Mouse (Mus musculus): Measurements from ENCODE around the gene Utrn. TPM values are rescaled to one million over a fixed set of nuclear protein-coding genes. Genes with fewer than 3 reads are reported as not detected.
"Not testable (repeated sequence)": the region's sequence is repeated elsewhere in the genome, so short reads cannot be mapped to it uniquely, and the experiment has no call there.

Utrn gene
- total RNA-seq, 2 experiments from 2014 or later = 34.0 to 35.6 TPM

DNA sequence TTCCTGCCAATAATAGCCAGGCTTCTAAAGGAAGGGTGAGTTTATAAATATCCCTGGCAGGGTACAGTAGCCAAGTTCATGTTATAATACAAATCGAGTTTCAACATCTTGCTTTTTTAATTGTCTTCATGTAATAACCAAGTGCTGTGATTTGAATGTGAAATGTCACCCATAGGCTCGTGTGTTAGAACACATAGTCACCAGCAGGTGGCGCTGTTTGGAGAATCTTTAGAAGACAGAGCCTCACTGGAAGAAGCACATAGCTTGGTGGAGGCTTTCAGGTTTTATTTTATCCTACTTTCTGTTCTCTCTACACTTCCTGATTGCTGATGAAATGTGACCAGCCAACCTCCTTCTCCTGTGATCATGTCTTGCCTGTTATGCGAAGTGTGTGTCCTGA, 207.1 kb downstream of the Utrn start:
- DNase-seq = no peak

DNA sequence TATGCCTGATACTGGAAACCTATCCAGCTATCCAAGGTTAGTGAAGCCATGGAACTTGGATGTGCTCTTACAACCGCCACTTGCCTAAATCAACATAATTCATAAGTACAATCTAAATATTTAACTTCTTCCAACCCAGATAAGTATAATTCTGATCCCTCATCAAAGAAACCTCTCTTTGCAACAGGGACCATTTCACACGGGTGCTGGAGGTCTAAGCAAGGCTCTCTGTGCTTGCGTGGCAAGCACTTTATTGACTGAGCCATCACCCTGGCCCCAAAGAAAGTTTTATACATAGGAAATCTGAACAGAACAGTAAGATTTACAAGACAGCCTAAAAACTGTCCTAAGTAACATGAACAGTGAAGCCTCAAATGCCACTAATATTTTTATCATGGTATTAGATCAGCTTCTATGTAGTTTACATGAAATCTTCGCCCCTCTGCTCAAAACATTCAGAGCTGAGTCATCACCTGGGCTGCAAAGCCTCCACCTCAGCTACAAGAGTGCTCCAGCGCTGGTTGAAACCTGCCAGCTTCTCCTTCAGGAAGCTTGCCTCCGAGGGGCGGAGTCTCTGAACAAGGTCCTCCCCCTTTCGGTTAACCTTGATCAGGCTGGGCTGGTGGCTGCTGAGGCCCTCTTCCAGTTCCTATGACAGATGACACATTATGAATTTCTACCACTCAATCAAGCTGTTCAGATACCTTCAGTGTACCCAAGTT, 211.0 kb downstream of the Utrn start:
- no peak for DNase-seq

DNA sequence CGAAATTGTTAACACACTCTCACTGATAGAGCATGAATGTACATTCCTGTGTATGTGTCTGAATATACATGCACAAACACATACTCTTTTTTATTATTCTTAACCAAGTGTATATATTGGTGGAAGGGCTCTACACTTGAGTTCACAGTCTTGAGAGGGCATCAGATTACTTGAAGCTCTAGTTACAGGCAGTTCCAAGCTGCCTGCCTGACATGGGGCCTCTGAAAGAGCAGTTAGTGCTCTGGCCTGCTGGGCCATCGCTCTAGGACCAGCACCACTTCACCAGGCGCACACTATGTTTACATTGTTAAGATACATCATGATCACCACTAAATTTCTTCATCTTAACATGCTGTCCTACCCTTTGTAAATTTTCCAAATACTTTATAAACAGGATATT, 216.2 kb downstream of the Utrn start:
- no peak for DNase-seq

DNA sequence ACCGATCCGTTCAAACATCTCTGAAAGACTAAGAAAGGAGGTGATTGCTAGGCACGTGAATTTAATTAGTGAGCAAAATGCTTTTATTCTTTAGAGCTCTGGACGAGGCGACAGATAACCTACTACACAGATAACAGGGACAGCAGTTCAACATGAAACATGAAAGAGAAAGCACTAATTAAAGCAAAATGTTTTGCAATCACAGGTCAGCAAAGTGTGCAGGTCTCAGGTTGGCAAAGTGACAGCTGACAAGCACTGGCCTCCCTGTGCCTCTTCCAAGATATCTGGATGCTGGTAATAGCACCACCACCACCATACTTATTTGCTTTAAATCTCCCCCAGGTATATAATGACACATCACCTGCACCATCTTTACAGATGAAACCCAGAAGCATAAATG, 223.0 kb downstream of the Utrn start:
- DNase-seq = no peak

DNA sequence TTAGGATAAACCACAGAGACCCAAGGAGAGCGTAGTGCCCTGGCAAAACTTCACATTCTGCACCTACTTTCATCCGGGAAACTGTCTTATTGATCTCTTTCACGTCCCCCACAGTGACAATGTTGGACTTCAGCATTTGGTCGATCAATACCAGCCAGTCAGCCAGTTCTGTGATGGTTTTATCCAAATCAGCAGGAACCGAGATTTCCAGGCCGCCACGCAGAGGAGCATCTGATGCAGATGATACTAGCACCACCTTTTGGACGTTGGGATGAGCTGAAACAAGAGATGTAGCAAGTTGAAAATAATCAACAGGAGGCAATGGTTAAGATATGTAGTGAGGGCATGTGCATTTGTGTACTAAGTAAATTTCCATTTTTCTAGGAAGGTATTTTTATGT, 225.8 kb downstream of the Utrn start:
- DNase-seq = peak in 1 of 2 experiments; percentile 5

DNA sequence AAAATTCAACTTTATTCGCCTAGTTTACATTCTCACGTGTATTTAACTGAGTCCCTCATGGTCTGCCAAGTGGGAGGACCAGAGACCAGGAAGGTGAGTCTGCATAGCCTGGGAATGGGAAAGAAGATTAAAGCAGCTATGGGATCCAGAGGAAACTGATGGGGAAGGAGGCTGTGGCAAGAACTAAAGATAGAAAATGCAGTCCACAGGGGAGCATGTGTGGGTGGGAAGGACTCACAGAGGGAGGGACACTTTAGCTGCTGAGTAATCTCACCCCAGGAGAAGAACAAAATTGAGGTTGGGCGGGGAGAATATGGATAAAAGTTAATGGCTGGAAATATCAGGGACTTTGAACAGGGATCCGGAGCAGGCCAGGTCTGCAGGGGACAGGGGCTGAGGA, 229.5 kb downstream of the Utrn start:
- DNase-seq = no peak

DNA sequence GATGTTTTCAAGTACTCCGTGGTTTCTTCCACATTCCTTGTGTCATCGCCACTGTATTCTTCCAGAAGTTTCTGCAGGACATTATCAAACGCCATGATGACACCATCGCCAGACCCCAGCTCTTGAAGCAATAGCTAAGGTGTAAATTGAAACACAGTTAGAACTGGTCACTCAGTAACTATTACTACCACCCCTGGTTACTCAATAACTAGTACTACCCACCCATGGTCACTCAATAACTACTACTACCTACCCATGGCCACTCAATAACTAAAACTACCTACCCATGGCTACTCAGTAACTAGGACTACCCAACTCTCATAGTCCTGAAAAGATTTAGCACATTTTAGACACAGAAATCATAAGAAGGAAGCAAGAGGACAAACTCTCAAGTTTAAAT, 235.2 kb downstream of the Utrn start:
- DNase-seq = no peak

DNA sequence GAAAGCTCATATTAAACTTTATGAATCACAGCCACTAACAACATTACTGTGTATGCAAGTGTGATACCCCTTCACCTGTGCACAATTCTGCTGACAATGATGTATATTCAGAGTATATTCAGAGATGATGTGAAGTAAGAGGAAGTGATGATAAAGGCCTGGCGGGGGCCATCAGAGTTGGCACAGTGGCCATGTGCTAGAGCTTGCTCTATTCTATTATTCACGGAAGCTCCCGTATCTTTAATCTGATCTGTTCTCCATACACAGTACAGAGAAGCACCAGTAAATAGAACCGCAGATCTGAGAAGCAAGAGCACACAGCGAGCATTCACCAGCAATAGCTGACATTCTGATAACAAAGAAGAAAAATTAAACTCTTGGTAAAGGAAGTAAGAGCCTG, 238.2 kb downstream of the Utrn start:
- DNase-seq = no peak

DNA sequence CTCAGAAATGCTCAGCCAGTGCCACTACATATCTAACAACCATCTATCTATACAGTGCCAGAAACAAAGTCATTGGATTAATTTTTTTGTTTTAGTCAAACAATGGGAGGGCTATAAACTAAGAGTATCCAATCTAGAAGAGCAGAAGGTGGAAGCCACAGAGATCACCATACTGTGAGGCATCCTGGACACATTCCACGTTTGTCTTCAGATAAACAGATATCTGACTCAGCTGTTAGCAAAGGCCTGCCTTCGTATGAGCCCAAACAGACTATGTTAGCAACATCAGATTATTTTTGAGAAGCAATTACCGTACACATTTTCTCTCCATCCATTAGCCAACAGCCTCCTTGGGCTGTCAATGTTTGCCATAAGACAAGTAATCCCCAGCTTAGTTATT, 250.8 kb downstream of the Utrn start:
- no peak for DNase-seq

DNA sequence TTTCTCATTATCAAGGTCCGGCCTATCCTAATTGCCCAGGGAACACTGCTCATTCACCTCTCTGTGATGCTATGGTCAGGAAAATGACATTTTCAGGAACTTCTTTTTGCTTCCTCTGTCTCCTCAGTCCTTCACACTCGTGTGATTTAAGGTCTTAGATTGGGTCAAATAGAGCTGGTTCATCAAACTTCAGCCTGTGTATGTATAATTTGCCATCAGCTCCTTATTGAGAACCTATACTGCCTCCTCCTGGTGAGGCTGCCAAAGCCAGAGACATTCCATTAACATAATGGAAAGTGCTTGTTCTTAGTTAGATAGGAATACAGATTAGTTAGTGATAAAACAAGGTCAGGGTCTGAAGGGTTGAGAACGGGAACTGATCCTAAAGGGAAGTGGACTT, 253.4 kb downstream of the Utrn start:
- no peak for DNase-seq

DNA sequence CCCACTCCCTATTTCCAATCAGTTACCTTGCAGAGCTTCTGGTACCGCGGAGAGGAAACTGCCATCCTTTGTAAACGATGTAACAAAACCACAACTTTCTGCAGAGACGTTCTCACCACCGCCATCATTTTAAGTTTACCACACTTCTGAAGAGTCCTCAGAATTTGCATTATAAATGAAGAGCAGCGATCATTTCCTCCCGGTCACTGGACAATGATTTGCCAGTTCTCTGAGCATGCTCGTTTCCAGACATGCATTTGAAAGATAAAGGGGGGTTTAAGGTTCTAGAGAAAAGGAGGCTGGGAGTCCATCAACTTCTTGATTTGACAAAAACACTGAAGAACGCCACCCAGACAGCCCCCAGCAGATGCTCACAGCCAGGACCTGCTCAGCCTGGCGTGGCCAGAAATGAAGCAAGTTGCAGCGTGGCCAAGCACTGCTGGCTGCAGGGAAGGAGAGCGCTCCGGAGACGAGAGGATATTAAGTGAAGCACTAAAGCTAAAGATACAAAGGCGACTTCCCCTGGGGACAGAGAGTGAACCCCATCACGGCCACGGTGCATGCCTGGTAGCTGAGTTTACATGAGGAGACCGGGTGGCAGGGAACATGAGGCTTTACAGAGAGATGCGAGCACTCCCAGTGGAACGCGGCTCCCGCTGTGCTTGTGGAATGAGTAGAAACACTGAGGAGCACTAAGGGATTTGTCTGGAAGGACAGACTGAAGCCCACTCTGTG, 254.5 kb downstream of the Utrn start:
- peak; percentile 37 to 55 for DNase-seq

DNA sequence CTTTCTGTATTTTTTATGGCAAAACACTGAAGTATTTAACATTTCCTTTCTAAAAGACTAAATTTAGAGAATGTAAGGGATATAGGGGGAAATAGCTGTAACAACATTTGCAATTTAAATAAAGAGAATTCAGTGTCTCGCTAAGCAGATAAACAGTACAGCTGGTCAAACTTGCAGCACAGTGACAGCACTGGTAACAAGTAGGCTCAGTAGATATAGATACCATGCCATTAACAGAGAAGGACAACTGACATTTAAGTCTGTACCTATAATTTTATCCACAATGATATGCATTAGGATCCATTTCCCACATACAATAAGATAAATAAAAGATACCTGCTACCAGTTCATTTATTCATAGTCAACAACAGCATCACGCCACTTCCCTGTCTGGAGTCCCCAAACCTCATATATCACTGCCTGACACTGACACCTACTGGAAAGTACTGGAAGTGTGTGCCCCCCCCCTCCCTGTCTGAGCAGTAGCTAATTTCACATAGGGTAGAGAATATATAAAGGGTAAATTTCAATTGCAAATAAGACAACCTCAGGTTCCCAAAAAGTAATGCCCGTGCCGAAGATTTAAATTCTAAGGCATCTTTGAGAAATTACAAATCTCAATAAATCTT, 256.8 kb downstream of the Utrn start:
- DNase-seq = no peak

DNA sequence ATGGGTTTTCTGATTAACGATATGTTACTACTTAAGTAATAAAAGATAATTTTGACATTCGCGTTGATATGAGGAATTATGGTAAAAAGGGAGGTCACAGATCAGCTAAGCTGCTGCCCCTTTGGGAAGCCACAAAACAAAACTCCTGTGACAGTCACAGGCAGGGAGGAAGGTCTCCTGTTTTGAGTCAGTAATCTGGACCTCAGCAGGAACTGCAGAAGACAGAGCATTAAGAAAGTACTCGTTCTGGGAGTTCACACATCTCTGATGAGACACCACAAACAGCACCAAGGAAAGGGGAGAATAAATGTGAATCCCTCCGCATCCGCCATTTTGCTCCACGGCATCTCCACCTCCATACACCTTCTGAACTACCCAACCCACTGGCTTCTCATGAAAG, 259.3 kb downstream of the Utrn start:
- no peak for DNase-seq

DNA sequence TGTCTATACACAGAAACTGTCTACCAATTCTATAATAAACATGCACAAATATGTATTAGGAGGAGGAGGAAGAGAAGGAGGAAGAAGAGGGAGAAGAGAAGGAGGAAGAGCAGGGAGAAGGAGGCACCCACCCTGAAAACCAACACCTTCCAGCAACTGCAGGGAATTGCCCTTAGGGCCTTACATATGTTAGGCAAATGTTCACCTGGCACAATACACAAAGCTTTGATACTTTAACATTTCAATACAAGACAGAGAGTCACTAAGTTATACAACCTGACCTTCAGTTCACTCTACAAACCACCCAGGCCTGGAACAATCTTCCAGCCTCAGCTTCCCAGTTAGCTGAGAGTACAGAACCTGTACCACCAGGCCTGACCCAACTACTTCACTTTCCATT, 260.5 kb downstream of the Utrn start:
- no peak for DNase-seq

DNA sequence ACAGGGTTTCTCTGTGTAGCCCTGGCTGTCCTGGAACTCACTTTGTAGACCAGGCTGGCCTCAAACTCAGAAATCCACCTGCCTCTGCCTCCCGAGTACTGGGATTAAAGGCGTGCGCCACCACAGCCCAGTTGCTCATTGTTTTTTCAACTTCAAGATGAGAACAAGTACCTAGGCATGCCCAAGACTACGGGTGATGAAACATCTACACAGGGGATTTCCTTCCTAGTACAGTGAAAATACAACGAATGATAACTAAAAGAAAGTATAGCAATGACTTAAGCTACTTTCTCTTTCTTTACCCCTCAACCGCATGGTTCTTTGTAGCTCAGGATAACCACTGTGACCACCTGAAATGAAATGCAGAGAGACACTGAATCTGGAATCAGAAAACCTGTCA, 262.0 kb downstream of the Utrn start:
- DNase-seq = not testable (repeated sequence)

DNA sequence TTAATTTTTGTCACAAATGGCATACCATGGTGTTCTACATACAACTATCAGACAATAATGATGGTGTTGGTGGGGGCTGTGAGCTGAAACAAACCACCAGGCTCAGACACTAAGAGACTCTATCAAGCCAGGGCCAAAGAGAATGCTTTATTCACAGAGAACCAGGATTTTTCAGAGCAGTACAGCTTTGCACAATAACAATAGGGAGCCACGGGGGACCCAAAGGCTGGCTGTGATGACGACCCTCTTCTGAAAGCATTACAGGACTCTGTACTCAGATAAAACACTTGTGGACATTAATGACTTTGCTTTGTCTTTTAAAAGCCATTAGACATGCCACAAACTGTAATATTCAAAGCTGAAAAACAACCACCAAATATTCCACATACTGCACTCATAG, 273.8 kb downstream of the Utrn start:
- no peak for DNase-seq

DNA sequence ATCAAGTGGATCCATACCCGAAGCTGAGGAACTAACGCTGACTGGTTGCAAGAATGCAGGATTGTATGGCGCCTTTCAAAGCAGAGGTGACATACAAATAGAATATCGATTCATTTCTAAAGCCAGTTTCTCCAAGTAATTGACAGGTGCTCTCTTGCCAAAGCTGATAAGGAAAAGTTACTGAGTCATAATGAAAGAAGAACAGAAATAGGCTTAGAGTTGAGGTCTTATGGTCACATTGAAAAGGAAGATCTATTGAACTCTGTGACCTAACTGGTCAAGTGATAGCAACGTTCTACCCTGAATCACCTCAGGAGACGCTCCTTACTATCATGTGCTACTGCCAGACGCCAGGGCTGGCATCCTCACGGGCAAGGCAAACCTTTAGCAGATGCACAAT, 274.2 kb downstream of the Utrn start:
- no peak for DNase-seq

DNA sequence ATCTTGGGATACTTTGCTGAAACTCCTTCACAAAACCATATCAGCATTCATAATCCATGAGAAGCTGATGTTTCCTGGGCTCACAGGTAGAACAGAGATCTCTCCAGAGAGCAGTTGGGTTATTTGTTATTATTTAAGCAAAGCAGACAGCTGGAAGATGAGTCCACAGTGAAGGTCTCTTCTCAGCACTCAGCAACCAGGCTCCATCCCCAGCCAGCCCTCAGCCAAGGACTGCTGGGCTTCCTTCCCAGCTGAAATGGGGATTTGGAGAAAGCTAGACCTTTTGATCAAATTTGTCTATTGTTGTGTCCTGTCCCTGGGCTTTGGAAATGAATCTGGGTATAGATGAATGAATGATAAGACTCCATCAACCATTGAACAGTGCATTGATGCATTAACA, 276.1 kb downstream of the Utrn start:
- DNase-seq = no peak

DNA sequence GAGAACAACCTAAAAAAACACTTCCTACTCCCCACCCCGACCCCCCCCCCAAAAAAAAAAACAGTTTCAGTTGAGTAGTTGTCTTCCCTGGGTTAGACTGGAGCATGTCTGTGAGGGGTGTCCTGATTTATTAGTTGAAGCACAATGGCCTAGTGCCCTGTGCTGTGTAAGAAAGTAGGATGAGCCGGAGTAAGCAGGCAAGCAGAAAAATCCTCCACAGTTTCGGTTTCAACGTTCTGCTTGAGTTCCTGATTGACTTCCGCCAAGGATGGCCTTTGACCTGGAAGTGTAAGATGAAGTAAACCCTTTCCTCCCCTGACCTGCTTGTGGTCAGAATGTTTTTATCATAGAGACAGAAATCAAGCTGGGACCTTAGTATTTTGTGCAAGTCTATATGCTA, 277.2 kb downstream of the Utrn start:
- DNase-seq = no peak

DNA sequence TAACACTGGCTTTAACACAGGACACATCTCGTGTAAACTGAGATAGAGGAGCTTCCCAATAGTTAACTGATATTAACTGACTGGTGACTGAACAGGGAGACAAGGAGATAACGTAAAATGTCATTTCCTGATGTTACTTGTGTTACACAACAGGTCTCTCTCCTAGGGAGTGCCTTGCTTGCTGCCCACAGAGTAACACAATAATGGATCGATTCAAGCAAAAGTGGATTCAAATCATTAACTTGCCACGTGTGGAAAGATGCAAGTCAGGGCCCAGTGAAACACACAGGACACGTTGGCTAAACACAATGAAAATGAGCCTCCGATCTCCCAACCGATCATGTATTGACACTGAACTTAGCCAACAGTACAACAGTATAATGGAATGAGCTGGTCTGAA, 281.1 kb downstream of the Utrn start:
- no peak for DNase-seq

DNA sequence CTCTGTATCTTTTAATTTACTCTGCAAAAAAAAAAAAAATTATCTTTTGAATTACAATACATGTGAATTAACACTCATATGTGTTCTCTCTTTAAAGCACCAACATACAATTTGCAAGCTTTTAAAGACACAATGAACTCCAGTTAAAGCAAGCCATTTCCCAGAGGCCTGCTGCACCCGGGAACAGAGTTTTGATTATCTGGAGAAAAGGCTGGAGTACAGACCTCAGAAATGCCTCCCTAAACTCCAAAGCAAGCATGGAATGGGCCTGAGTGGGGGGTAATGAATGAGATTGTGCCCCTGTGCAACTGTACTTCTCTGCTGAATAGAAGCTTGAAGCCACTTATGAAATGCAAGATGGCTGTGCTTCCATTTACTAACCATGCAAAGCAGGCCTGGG, 281.8 kb downstream of the Utrn start:
- DNase-seq = no peak

DNA sequence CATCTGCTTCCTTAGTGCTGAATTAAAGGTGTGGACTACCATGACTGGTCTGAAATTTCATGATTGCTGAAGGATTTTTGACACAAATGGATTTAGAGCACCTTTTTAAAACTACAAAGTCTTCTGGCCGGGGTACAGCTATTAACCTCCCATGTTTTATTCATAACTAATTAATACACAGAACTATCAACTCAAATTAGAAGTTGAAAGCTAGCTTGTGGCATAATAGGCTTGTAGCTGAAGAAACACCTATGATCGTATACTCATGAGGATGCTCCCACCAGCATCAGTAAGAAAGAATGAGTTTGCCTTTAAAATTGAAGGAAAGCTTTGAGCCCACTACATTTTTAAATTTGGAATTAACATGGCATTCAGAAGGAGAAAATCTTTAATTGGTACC, 282.3 kb downstream of the Utrn start:
- DNase-seq = no peak

DNA sequence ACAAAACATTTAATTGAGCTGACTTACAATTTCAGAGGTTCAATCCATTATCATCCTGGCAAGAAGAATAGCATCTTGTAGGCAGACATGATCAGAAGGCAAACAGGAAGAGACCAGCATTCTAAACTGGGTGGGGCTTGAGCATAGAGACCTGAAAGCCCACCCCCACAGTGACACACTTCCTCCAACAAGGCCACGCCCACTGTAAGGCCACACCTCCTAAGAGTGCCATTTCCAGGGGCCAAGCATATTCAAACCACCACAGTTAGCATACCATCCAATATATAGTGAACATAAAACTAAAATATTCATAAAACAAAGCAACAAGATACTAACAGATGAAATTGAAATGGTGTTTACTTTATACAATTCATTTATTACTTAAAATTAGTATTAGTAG, 283.0 kb downstream of the Utrn start:
- DNase-seq = no peak

DNA sequence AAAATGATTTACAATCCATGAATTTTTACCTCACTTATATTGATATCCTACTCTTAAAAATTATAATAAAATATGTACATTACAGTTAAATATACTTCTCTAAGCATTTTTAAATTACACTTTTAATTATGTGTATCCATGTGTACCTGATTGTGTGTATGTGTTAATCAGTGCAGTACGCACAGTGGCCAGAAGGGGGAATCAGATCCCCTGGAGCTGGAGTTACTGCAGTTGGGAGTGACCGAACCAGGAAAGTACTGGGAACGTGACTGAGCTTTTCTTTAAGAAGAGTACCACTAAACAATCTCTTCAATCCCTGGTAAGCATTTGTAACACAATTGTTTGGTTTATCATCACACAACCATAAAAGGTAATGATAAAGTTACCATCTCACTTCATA, 285.7 kb downstream of the Utrn start:
- DNase-seq = no peak

All from layer of hippocampus, postnatal 36 days (tissue).